Mouse (Mus musculus) right cerebral cortex, adult 18-20 months (tissue): ENCODE results near the gene Mtln.

Experiments used
- DNase-seq: peaks from one replicate; pipeline ENCODE4 v3.0.0; 2022; ENCODE audit warnings: mixed read lengths

Gene Mtln

GRCm38 (mm10) chr2:127751849-127752610 is 40.3 kb downstream of the Mtln start:
- DNase-seq, result no peak

GRCm38 (mm10) chr2:127749376-127749775 is 42.9 kb downstream of the Mtln start:
- no peak for DNase-seq

GRCm38 (mm10) chr2:127748316-127748715 is 44.0 kb downstream of the Mtln start:
- DNase-seq, result no peak

GRCm38 (mm10) chr2:127742637-127743036 is 49.7 kb downstream of the Mtln start:
- DNase-seq, result no peak
